Mouse (Mus musculus) mouse trophoblast stem cell (cell line): ENCODE data around the gene Obscn.

Source experiments
- in situ Hi-C, 2 experiments: fragments of 300-500 bp; cut with MseI, MboI; formaldehyde crosslinking; loops; 2 replicates in 1 of 2; 3 replicates in 1 of 2; pipeline ENCODE4 v1.15.1; 2025

Obscn gene

GRCm38 (mm10) chr11:59135904-59136452 lies at the start of gene Obscn:
Obscn (minus strand) TSS chr11:59136402.
- in situ Hi-C loops, result no loop called here

- in situ Hi-C loops, result loop anchor here in 1 of 2 experiments (10.0 kb wide), 1 partner anchor 91 kb away; no protein-coding TSS in a partner anchor
Observed at GRCm38 (mm10) chr11:59185490-59185889, 49.3 kb upstream of the Obscn start.

- in situ Hi-C loops, result loop anchor here in 1 of 2 experiments (10.0 kb wide), 1 partner anchor 89 kb away; no protein-coding TSS in a partner anchor
Observed at GRCm38 (mm10) chr11:59183821-59184220, 47.6 kb upstream of the Obscn start.

- in situ Hi-C loops, result loop anchor here in 1 of 2 experiments (10.0 kb wide), 1 partner anchor 88 kb away; no protein-coding TSS in a partner anchor
Observed at GRCm38 (mm10) chr11:59182864-59183331, 46.7 kb upstream of the Obscn start, which contains the start of gene Gjc2. Gjc2 (minus strand) TSS chr11:59183213.

GRCm38 (mm10) chr11:59176921-59177320 lies 40.7 kb upstream of the Obscn start:
- in situ Hi-C loops, result no loop called here

GRCm38 (mm10) chr11:59176475-59176874 lies 40.3 kb upstream of the Obscn start:
- in situ Hi-C loops, result no loop called here

- in situ Hi-C loops, result no loop called here
Observed at GRCm38 (mm10) chr11:59174189-59174838, 38.1 kb upstream of the Obscn start.

- in situ Hi-C loops, result no loop called here
Observed at GRCm38 (mm10) chr11:59170549-59170948, 34.3 kb upstream of the Obscn start.

GRCm38 (mm10) chr11:59169807-59170206 lies 33.6 kb upstream of the Obscn start:
- in situ Hi-C loops, result no loop called here

- in situ Hi-C loops, result no loop called here
Observed at GRCm38 (mm10) chr11:59165616-59166241, 29.5 kb upstream of the Obscn start.

GRCm38 (mm10) chr11:59164384-59164783 lies 28.2 kb upstream of the Obscn start:
- in situ Hi-C loops, result no loop called here

- in situ Hi-C loops, result no loop called here
Observed at GRCm38 (mm10) chr11:59163255-59164236, 27.3 kb upstream of the Obscn start, which contains the start of gene Iba57. Iba57 (minus strand) TSS chr11:59163739.

GRCm38 (mm10) chr11:59162443-59163254 lies 26.4 kb upstream of the Obscn start:
- in situ Hi-C loops, result no loop called here

- in situ Hi-C loops, result no loop called here
Observed at GRCm38 (mm10) chr11:59161398-59161797, 25.2 kb upstream of the Obscn start.

- in situ Hi-C loops, result no loop called here
Observed at GRCm38 (mm10) chr11:59159558-59159957, 23.4 kb upstream of the Obscn start.

- in situ Hi-C loops, result no loop called here
Observed at GRCm38 (mm10) chr11:59159099-59159498, 22.9 kb upstream of the Obscn start.

- in situ Hi-C loops, result no loop called here
Observed at GRCm38 (mm10) chr11:59155900-59156299, 19.7 kb upstream of the Obscn start.

- in situ Hi-C loops, result no loop called here
Observed at GRCm38 (mm10) chr11:59154220-59154619, 18.0 kb upstream of the Obscn start.

GRCm38 (mm10) chr11:59151729-59152128 lies 15.5 kb upstream of the Obscn start:
- in situ Hi-C loops, result no loop called here

- in situ Hi-C loops, result loop anchor here in 1 of 2 experiments (5.0 kb wide), 1 partner anchor 47 kb away; no protein-coding TSS in a partner anchor
Observed at GRCm38 (mm10) chr11:59149302-59149701, 13.1 kb upstream of the Obscn start.
